Mouse (Mus musculus) activated CD4-positive, CD25-positive, alpha-beta regulatory T cell, adult 9 weeks (primary cell): ENCODE results near the gene Fmr1. TPM values are rescaled to one million over a fixed set of nuclear protein-coding genes. Genes with fewer than 3 reads are reported as not detected.

Experiments
- polyA plus RNA-seq: library from polyadenylated mRNA; unstranded; fragments of 100-300 nt; shearing (Covaris generic); gene quantifications from one replicate; pipeline ENCODE4 v1.2.1, GENCODE M21; 2017

The Fmr1 gene
- polyA plus RNA-seq: 14.9 TPM

DNA sequence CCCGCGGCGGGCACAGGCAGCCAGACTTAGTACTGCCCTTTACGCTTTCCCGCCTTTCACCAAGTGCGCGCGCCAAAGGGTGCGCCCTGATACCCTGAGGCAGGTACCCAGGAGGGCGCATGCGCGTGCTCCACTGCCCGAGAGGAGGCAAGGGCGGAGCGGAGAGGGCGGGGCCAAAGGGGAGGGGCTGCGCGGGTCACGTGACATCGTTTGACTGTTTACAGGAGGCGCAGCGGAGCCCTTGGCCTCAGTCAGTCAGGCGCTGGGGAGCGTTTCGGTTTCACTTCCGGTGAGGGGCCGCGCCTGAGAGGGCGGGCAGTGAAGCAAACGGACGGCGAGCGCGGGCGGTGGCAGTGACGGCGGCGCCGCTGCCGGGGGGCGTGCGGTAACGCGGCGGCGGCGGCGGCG, at the start of gene Fmr1:
TSS of gene Fmr1 (plus strand) at position 209 of the 408 bp plus-strand sequence.

DNA sequence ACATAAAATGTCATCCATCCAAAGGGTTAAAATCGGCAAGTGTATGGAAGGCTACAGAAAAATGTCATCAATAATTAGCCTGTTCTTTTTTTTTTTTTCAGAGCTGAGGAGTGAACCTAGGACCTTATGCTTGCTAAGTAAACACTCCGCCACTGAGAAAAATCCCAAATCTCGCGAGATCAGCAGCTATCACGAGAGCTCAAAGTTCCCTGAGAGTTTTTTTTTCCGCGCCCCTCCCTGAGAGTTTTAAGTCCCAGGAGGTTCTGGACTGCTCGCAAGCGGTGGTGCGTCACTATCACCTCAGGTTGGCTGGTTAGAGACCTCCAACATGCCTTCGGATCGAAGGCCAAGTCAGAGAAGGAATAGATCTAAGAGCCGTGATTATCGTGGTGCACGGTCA, 83.3 kb downstream of the Fmr1 start, which contains the start of gene Fmr1nb:
TSS of gene Fmr1nb (plus strand) at position 234 of the 400 bp plus-strand sequence.

Other genes with a start within 250 kb of the Fmr1 start
- not detected for gene Fmr1nb, start 83.3 kb downstream of the Fmr1 start, polyA plus RNA-seq
- 0.56 TPM for gene Gm14698, start 142.6 kb downstream of the Fmr1 start, polyA plus RNA-seq
- gene Gm6812, start 214.5 kb downstream of the Fmr1 start, polyA plus RNA-seq: not detected